Mouse (Mus musculus): Measurements from ENCODE around the gene Srsf5. TPM values are rescaled to one million over a fixed set of nuclear protein-coding genes. Genes with fewer than 3 reads are reported as not detected.
A peak's percentile ranks its signal among the peaks of the same experiment; 100 is the strongest.
"Not testable (repeated sequence)": the region's sequence is repeated elsewhere in the genome, so short reads cannot be mapped to it uniquely, and the experiment has no call there.

Srsf5 gene
- polyA plus RNA-seq, 1 experiment from 2014 or later: 430 TPM

DNA sequence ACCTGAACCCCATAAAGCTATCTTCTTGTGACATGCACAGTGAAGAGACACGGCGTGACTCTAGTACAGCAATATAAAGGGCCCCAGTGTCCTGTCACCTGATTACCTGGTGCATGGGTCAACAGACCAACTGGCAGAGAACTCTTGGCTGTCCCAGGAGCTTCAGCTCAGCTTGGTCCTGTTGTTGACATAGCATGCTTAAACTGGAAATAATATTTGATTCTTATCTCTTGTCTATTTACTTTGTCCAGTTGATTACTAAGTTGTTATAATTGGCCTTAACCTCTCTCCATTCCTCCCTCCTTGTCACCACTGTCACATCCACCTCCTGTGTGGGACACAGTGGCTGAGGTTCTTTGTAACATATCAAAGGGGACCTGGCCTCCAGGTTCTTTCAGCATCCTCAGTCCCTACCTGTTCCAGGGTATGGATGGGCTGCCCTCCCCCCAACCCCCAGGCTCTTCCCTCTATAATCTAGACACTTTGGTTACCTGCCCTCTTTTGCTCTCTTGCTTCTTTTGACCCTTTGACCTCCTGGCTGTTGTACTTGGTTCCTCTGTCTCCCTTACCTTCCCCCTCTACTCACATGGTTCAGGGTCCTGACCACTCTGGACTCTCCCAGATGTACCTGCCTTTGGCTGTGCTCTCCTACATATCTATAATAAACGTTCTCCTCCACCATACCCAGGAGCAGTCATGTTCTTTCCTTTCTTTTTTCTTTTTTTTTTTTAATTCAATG lies 13.7 kb upstream of the Srsf5 start:
- WGBS: 89% methylated on average over 3 of the region's 3 CpGs
- H3K27ac ChIP-seq: no peak overlapping the region
- no peak overlapping the region for H3K9ac ChIP-seq
- no peak overlapping the region for H3K4me2 ChIP-seq
- no peak overlapping the region for H3K4me3 ChIP-seq
- no peaks in the 10 kb centered on the region for H3K9me3 ChIP-seq
- ATAC-seq (replicated peaks): no peak
- H3K27me3 ChIP-seq (replicated peaks): no peaks in the 10 kb centered on the region
- H3K4me1 ChIP-seq: no peaks in the 10 kb centered on the region
- no peaks in the 10 kb centered on the region for H3K36me3 ChIP-seq (replicated peaks)

DNA sequence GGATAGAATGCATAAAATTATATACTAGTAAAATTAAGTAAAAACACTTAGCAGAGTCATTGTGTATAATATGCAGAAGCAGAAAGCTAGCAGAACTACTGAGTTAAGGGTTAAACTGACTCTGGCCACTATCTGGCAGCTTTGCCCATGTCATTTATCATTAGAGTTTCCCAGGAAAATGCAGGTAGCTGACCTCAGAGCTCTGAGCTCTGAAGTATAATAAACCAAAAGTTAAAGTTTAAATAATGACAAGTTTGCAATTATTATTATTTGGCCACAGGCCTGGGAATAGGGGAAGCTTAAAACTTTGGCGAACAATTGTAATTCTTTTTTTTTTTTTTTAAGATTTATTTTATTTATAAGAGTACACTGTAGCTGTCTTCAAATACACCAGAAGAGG lies 12.4 kb upstream of the Srsf5 start:
- H3K36me3 ChIP-seq (replicated peaks): no peaks in the 10 kb centered on the region
- H3K27me3 ChIP-seq (replicated peaks): no peaks in the 10 kb centered on the region
- 100% methylated on average over 1 of the region's 1 CpGs for WGBS
- no peak overlapping the region for H3K27ac ChIP-seq
- no peak overlapping the region for H3K4me3 ChIP-seq
- no peak overlapping the region for H3K4me2 ChIP-seq
- no peaks in the 10 kb centered on the region for H3K9me3 ChIP-seq
- H3K4me1 ChIP-seq: no peaks in the 10 kb centered on the region
- ATAC-seq (replicated peaks): no peak
- H3K9ac ChIP-seq: no peak overlapping the region

DNA sequence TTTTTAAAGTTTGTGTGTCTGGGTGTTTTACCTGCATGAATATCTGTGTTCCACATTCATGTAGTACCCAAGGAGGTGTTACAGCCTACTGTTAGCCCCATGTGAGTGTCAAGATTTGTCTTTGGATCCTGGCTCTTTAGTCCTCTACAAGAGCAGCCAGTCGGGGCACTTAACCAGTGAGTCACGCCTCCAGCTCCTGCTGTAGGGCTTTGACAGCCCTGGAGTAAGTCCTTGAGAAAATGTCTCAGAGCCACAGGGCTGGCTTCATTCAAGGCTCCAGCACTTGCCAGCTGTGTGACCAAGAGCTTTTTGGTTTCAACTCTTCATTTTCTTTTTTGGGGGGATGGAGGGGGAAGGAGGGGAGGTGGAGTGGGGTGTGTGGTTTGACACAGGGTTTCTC lies 8.6 kb upstream of the Srsf5 start:
- Histone ChIP-seq H3K4me1 (no peaks in the 10 kb centered on the region), H3K4me2 (no peak overlapping the region), H3K4me3 (no peak overlapping the region), H3K27me3 (replicated peaks) (no peaks in the 10 kb centered on the region), H3K27ac (no peak overlapping the region), H3K36me3 (replicated peaks) (no peaks in the 10 kb centered on the region), H3K9ac (no peak overlapping the region), H3K9me3 (no peaks in the 10 kb centered on the region)
- 72% methylated on average over 2 of the region's 2 CpGs for WGBS
- ATAC-seq (replicated peaks): no peak

DNA sequence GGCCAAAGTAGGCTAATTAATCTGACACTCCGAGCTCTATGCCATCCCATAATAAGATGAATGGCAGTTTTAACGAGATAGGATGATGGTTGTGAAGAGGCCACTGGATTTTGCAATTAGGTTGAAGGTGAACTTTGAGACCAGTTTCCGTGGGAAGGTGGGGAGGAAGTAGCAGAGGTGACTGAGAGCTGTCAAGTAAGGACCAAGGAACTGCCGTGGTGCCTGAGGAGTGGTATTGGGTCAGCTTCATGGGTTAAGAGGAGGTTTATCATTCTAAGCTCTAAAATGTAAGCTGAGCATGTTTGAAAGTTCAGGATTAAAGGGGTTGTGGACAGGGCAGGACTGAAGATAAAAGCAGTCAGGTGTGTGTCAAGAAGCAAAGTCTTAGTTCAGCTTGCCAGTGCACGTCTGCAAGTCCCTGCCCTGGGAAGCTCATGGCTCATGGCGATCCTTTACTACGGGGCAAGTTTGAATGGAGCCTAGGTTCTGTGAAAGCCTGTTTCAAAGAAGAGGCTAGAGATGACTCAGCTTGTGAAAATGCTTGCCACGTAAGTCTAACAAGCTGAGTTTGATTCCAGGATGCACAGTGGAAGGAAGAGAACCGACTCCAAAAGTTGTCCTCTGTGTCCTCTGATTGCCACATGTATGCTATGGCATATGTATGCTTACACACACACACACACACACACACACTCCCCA lies 7.8 kb upstream of the Srsf5 start:
- 83% methylated on average over 9 of the region's 9 CpGs for WGBS
- ATAC-seq (replicated peaks): no peak
- H3K4me1 ChIP-seq: no peaks in the 10 kb centered on the region
- no peaks in the 10 kb centered on the region for H3K36me3 ChIP-seq (replicated peaks)
- H3K27me3 ChIP-seq (replicated peaks): no peaks in the 10 kb centered on the region
- H3K4me2 ChIP-seq: no peak overlapping the region
- no peak overlapping the region for H3K4me3 ChIP-seq
- no peaks in the 10 kb centered on the region for H3K9me3 ChIP-seq
- no peak overlapping the region for H3K9ac ChIP-seq
- no peak overlapping the region for H3K27ac ChIP-seq

DNA sequence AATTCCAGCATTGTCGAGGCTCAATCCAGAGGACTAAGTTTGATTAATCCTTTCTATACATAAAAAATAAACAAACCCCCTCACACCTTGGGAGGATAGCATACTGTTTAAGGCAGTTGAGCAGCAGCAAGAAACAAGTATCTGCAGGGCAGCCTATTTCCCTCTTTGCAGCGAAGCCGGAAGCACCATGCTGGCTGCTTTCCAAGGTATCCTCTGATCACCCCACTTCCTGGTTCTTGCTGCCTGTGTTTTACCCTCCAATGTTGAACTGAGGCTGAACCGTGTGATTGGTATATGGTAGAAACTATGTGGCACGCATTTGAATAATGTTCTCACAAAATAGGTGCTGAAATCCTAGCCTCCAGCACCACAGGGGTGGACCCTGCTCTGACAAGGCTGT lies 6.7 kb upstream of the Srsf5 start:
- 68% methylated on average over 5 of the region's 5 CpGs for WGBS

DNA sequence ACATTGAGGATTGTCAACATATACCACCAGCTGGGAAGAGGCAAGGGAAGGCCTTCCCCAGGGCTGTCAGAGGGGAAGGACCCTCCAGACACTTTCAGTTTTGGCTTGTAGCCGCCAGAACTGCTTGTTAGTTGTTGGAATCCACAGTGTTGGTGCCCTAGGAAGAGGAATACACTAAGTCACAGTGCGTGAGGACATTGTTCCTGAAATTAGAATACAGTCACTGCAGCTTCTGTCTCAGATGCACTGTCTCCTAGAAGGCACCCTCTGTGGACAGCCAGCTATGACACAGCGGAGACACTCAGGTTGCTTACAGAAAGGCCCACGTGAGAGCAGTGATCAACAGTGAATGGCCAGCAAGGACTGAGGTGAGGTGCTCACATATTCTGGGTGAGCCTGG lies 6.1 kb upstream of the Srsf5 start:
- H3K27me3 ChIP-seq (replicated peaks): no peaks in the 10 kb centered on the region
- H3K9ac ChIP-seq: no peak overlapping the region
- H3K4me2 ChIP-seq: no peak overlapping the region
- no peak for ATAC-seq (replicated peaks)
- H3K27ac ChIP-seq: no peak overlapping the region
- no peaks in the 10 kb centered on the region for H3K9me3 ChIP-seq
- WGBS: 79% methylated on average over 4 of the region's 4 CpGs
- no peak overlapping the region for H3K4me3 ChIP-seq
- no peaks in the 10 kb centered on the region for H3K4me1 ChIP-seq
- H3K36me3 ChIP-seq (replicated peaks): no peaks in the 10 kb centered on the region

More for the DNA sequence above, 6.7 kb upstream of the Srsf5 start:
- H3K9ac ChIP-seq: no peak overlapping the region
- H3K4me1 ChIP-seq: no peaks in the 10 kb centered on the region
- no peaks in the 10 kb centered on the region for H3K9me3 ChIP-seq
- H3K27ac ChIP-seq: no peak overlapping the region
- no peaks in the 10 kb centered on the region for H3K36me3 ChIP-seq (replicated peaks)
- ATAC-seq (replicated peaks): no peak
- H3K4me2 ChIP-seq: no peak overlapping the region
- H3K27me3 ChIP-seq (replicated peaks): no peaks in the 10 kb centered on the region
- no peak overlapping the region for H3K4me3 ChIP-seq

DNA sequence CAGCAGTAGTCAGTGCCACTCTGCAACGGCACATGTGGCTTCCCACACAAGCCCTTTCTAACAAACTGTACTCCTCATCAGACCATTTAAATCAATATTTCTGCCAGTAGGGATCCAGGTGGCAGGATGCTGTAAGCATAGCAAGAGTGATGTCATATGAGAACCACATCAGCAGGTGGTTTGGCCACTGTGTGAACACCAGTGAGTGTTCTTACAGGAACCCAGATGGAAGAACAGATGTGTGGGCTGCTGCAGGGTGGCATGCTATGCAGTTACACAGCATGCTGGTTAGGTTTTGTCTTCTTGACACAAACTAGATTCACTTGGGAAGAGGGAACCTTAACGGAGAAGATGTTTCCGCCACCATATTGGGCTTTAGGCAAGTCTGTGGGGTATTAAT lies 3.4 kb upstream of the Srsf5 start:
- H3K9ac ChIP-seq: no peak overlapping the region
- no peak overlapping the region for H3K27ac ChIP-seq
- no peak for ATAC-seq (replicated peaks)
- no peak overlapping the region for H3K4me3 ChIP-seq
- 92% methylated on average over 3 of the region's 3 CpGs for WGBS
- no peak overlapping the region for H3K4me2 ChIP-seq
- peaks cover 8% of the 10 kb centered on the region for H3K4me1 ChIP-seq
- no peaks in the 10 kb centered on the region for H3K9me3 ChIP-seq
- no peaks in the 10 kb centered on the region for H3K27me3 ChIP-seq (replicated peaks)
- no peaks in the 10 kb centered on the region for H3K36me3 ChIP-seq (replicated peaks)

DNA sequence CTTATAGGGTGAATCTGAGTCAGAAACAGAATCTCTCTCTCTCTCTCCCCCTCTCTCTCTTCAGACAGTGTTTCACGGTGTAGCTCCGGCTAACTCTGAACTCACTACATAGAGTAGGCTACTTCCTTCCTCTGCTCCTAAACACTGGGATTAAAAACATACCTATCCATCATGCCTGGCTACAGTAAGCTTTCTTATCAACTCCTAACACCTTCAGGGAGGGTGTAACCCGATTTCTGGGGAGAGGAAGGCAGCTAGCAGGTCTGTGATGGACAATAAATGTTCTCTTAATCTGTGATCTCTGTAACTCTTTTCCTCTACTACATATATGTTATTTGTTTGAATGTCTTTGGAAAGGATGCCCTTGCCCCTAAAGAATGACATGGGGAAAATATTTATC lies 1.9 kb upstream of the Srsf5 start:
- 80% methylated on average over 3 of the region's 3 CpGs for WGBS
- H3K27ac ChIP-seq: no peak overlapping the region
- no peak overlapping the region for H3K4me2 ChIP-seq
- H3K36me3 ChIP-seq (replicated peaks): peaks cover 12% of the 10 kb centered on the region
- no peak for ATAC-seq (replicated peaks)
- H3K4me3 ChIP-seq: no peak overlapping the region
- peaks cover 15% of the 10 kb centered on the region for H3K4me1 ChIP-seq
- no peaks in the 10 kb centered on the region for H3K9me3 ChIP-seq
- no peak overlapping the region for H3K9ac ChIP-seq
- no peaks in the 10 kb centered on the region for H3K27me3 ChIP-seq (replicated peaks)

DNA sequence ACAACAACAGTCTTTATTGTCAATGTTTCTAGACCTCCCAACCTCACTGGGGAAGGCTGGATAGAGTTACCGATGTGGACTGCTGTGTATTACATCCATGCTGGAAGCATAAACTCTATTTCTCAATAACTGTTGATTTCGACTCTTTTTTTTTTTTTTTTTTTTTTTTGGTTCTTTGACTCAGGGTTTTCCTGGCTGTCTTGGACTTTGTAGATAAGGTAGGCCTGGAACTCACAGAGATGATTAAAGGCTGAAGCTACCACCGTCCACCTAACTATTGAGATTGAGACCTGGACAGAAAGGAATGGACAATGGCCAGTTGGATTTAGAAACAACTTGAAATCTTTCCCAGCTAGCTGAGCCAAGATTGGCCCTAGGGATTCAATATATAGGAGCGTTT lies 1.1 kb upstream of the Srsf5 start:
- no peak overlapping the region for H3K4me2 ChIP-seq
- H3K9me3 ChIP-seq: no peaks in the 10 kb centered on the region
- H3K4me1 ChIP-seq: peaks cover 15% of the 10 kb centered on the region
- H3K36me3 ChIP-seq (replicated peaks): peaks cover 17% of the 10 kb centered on the region
- no peaks in the 10 kb centered on the region for H3K27me3 ChIP-seq (replicated peaks)
- WGBS: 96% methylated on average over 4 of the region's 4 CpGs
- 0 out of 2 replicates have a peak overlapping the region, but pooled peaks have one; percentile 83 for H3K4me3 ChIP-seq
- no peak overlapping the region for H3K27ac ChIP-seq
- no peak overlapping the region for H3K9ac ChIP-seq
- no peak for ATAC-seq (replicated peaks)

DNA sequence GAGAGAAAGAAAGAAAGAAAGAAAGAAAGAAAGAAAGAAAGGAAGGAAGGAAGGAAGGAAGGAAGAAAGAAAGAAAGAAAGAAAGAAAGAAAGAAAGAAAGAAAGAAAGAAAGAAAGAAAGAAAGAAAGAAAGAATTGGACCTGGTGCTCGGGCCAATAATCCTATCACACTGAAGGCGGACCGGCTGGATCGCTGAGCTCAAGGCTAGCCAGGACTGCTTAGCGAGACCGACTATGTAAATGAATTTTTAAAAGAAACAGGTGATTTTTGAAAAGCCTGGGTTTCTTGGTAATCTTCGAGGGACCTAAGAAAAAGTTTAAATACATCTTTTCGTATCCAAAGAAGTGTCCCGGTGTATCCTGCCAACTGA lies 356 bp upstream of the Srsf5 start:
- H3K9me3 ChIP-seq; H3K27me3 ChIP-seq (replicated peaks): not testable (repeated sequence)
- peaks cover 15% of the 10 kb centered on the region for H3K4me1 ChIP-seq
- H3K36me3 ChIP-seq (replicated peaks): peaks cover 21% of the 10 kb centered on the region
- H3K9ac ChIP-seq: peak overlapping the region; percentile 39
- peak overlapping the region; percentile 83 for H3K4me3 ChIP-seq
- H3K27ac ChIP-seq: peak overlapping the region; percentile 93
- H3K4me2 ChIP-seq: peak overlapping the region; percentile 39
- ATAC-seq (replicated peaks): peak; percentile 50
- WGBS: 2% methylated on average over 9 of the region's 9 CpGs

DNA sequence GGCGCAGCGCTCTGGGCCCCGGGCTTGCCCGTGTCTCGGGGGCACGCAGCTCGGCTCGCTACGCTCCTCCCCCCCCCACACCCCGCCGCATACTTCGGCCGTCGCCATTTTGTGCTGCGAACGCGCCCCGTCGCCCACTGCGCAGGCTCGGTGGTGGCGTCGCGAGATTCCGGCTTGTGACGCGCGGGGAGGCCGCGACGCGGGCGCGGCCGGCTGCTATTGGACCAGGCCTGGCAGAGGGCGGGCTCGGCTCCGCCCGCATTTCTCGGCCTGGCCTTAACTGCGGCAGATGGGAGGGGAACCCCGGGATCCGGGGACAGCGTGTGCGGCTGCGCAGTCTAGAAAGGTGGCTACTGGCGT lies 672 bp downstream of the Srsf5 start:
- WGBS: under 1% methylated on average over 36 of the region's 47 CpGs
- no peaks in the 10 kb centered on the region for H3K9me3 ChIP-seq
- peak; percentile 99 for ATAC-seq (replicated peaks)
- peak overlapping the region; percentile 67 for H3K4me2 ChIP-seq
- peaks cover 15% of the 10 kb centered on the region for H3K4me1 ChIP-seq
- H3K9ac ChIP-seq: peak overlapping the region; percentile 72
- H3K27ac ChIP-seq: peak overlapping the region; percentile 93
- H3K27me3 ChIP-seq (replicated peaks): no peaks in the 10 kb centered on the region
- H3K36me3 ChIP-seq (replicated peaks): peaks cover 22% of the 10 kb centered on the region
- peak overlapping the region; percentile 83 for H3K4me3 ChIP-seq

DNA sequence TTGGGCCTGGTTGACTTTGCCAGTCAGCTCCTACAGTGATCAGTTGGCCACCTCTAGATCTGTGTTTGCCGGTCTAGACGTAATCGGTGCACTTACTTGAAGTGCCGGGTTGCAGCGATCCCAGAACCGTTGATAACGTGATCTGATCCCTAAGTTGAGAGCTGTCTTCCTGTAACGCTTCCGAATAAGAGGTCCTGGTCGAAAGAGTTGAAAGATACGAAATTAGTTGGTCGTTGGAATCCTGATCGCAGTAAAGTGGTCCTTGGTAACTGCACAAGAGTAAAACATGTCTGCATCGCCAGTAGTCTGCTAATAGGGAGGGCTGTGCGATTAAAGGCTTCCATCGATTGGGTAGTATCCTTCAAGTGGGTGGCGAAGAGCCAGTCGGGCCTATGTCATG lies 2.9 kb downstream of the Srsf5 start:
- Histone ChIP-seq H3K27me3 (replicated peaks) (no peaks in the 10 kb centered on the region), H3K4me1 (peaks cover 18% of the 10 kb centered on the region), H3K36me3 (replicated peaks) (peaks cover 32% of the 10 kb centered on the region), H3K4me2 (no peak overlapping the region), H3K9me3 (no peaks in the 10 kb centered on the region), H3K27ac (no peak overlapping the region), H3K4me3 (no peak overlapping the region), H3K9ac (no peak overlapping the region)
- 95% methylated on average over 18 of the region's 18 CpGs for WGBS
- no peak for ATAC-seq (replicated peaks)

DNA sequence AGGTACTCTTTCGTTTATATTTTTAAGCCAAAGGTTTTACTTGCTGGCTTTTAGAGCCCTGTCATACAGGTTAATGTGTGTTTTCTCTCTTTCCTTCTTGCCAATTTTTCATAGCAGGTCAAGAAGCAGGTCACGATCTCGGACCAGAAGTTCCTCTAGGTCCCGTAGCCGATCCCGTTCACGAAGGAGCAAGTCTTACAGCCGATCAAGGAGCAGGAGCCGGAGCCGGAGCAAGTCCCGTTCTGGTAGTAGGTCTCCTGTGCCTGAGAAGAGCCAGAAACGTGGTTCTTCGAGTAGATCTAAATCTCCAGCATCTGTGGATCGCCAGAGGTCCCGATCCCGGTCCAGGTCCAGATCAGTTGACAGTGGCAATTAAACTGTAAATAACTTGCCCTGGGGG lies 4.3 kb downstream of the Srsf5 start:
- 95% methylated on average over 16 of the region's 16 CpGs for WGBS

More for the DNA sequence above, 4.3 kb downstream of the Srsf5 start:
- H3K9ac ChIP-seq; H3K9me3 ChIP-seq; H3K4me2 ChIP-seq; H3K27ac ChIP-seq; H3K4me3 ChIP-seq; ATAC-seq (replicated peaks); H3K27me3 ChIP-seq (replicated peaks): not testable (repeated sequence)
- Histone ChIP-seq H3K4me1 (peaks cover 17% of the 10 kb centered on the region), H3K36me3 (replicated peaks) (peaks cover 39% of the 10 kb centered on the region)

Measured in midbrain, embryonic 15.5 days (tissue).